Mouse (Mus musculus): ENCODE data around the gene Vmn1r143.

Vmn1r143 gene

GRCm38 (mm10) chr7:22189077-22189476 lies at the start of gene Vmn1r143:
Gene Vmn1r143, plus strand, starts transcription at chr7:22189377.
- WGBS: no CpG with 5 or more reads among the region's 3 CpGs

- no CpG with 5 or more reads among the region's 3 CpGs for WGBS
These were observed 25.2 kb upstream of the Vmn1r143 start, which contains the start of gene Vmn1r142 for GRCm38 (mm10) chr7:22163935-22164334. Gene Vmn1r142, minus strand, starts transcription at chr7:22164035.

- no CpG with 5 or more reads among the region's 2 CpGs for WGBS
These were observed 12.0 kb downstream of the Vmn1r143 start, which contains the start of gene Gm8653 for GRCm38 (mm10) chr7:22201164-22201563. Gene Gm8653, minus strand, starts transcription at chr7:22201264.

GRCm38 (mm10) chr7:22229384-22229783 lies 40.2 kb downstream of the Vmn1r143 start, which contains the start of gene Gm8453:
Gene Gm8453, minus strand, starts transcription at chr7:22229484.
- 12% methylated on average over 2 of the region's 2 CpGs for WGBS

Measured in cerebral cortex, adult 2 months (tissue).